Mouse (Mus musculus): Measurements from ENCODE around the gene Klrd1.
"Not testable (repeated sequence)": the region's sequence is repeated elsewhere in the genome, so short reads cannot be mapped to it uniquely, and the experiment has no call there.

- not testable (repeated sequence) for TF ChIP-seq CTCF, EP300 (IDR thresholded peaks at IDR 0.05; ENCODE audit: low read depth)
Measured at GRCm38 (mm10) chr6:129631046-129631445, 39.5 kb downstream of the Klrd1 start.

Measured in liver, postnatal 0 days (tissue).